Mouse (Mus musculus): Measurements from ENCODE around the gene G3bp1.

G3bp1 gene

GRCm38 (mm10) chr11:55455166-55455565 lies 14.3 kb upstream of the G3bp1 start:
- no peaks in the 10 kb centered on the region for H3K27me3 ChIP-seq (ENCODE audit: control insufficient read depth, insufficient read depth, low read length, poor library complexity, severe bottlenecking)
- DNase-seq (ENCODE audit: low read depth, low spot score) = no peak
- peaks cover 4% of the 10 kb centered on the region; the same call in 1 of the 2 replicates for H3K36me3 ChIP-seq (ENCODE audit: control insufficient read depth, insufficient read depth, low read length, poor library complexity, severe bottlenecking)

DNA sequence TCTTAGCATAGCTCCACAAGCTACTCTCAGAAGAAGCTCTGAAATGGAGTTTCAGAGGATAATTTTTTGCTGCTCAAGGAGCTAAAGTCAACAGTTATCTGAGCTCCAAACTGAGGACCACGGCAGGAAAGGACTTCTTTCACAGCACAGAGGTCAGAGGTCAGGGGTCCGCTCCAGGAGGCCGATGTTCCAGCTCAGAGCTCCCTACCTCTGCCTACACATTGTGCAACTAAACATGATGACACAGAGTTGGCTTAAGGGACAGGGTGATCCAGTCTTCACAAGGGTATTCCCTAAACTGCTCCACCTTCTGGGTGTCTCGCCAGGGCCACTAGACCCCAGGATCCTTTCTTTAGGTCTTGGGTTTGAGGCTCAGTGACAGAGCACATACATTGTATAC lies 11.0 kb upstream of the G3bp1 start:
- no peaks in the 10 kb centered on the region for H3K27me3 ChIP-seq (ENCODE audit: control insufficient read depth, insufficient read depth, low read length, poor library complexity, severe bottlenecking)
- peaks cover 2% of the 10 kb centered on the region; the same call in 1 of the 2 replicates for H3K36me3 ChIP-seq (ENCODE audit: control insufficient read depth, insufficient read depth, low read length, poor library complexity, severe bottlenecking)
- no peak for DNase-seq (ENCODE audit: low read depth, low spot score)

DNA sequence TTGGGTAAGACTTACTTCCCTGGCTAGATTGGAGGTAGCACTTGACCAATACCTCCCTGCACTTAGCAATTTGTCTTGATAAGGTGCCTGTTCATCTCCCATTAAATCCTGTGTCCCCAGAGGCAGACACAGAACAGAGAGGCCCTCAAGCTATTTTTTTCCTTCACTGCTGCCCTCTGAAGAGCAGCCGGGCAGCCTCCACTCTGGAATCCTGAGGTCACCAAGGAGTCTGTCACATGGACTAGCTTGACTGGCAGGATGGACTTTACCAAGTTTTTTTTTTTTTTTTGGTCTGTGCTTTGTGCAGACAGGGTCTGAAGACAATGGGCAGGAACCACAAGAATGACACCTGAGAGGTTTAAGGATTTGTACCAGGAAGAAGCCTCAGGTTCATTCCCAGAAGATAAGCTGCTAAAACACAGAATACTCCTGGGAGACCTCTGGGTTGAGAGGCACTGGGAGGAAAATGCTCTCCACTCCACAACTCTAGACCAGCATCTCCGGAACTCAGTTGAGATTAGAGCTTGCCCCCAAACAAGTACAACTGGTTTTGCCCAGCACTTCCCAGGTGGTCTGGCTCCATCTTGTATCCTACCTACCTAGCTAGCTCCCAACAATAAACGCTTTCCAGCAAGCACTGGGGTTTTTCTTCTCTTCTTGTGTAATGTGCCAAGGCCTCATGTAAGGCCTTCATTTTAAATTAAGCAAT lies 9.5 kb upstream of the G3bp1 start:
- H3K36me3 ChIP-seq (ENCODE audit: control insufficient read depth, insufficient read depth, low read length, poor library complexity, severe bottlenecking) = no peaks in the 10 kb centered on the region
- no peak for DNase-seq (ENCODE audit: low read depth, low spot score)
- H3K27me3 ChIP-seq (ENCODE audit: control insufficient read depth, insufficient read depth, low read length, poor library complexity, severe bottlenecking) = no peaks in the 10 kb centered on the region

- Histone ChIP-seq H3K36me3 (ENCODE audit: control insufficient read depth, insufficient read depth, low read length, poor library complexity, severe bottlenecking) (no peaks in the 10 kb centered on the region), H3K27me3 (ENCODE audit: control insufficient read depth, insufficient read depth, low read length, poor library complexity, severe bottlenecking) (no peaks in the 10 kb centered on the region)
- DNase-seq (ENCODE audit: low read depth, low spot score) = no peak
Observed at GRCm38 (mm10) chr11:55460559-55461018, 8.9 kb upstream of the G3bp1 start.

DNA sequence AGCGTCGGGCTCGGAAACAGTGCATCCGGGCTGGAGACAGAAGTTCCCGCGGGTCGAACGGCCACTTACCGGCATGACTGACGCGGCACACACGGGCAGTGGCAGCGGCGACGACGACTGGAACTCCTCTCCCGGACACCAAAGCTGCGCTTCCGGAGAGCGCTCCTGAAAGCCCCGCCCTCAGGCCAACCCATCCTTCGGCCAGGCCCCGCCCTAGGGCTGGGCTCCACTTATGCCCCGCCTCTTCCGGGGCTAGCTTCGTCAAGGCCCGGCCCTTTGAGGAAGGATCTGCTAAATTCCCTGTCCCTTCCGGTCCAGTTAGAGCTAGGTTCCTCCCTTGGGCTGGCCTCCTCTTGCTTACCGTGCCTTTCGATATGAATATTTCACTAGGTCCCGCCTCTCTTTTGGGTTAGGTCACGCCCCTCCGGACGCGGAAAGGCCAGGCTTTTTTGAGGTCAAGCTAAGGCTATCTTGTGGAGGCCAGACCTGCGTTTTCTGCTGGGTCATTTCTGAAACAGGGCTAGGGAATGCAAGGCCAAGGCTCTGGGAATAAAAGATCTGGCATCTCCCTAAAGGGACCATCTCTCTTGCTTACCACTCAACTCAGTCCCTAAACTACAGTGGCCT lies 8.4 kb upstream of the G3bp1 start, which contains the start of gene Atox1:
Gene Atox1 (minus strand): TSS at position 221 of the 627 bp plus-strand sequence.
- DNase-seq (ENCODE audit: low read depth, low spot score) = peak; percentile 95
- Histone ChIP-seq H3K36me3 (ENCODE audit: control insufficient read depth, insufficient read depth, low read length, poor library complexity, severe bottlenecking) (no peaks in the 10 kb centered on the region), H3K27me3 (ENCODE audit: control insufficient read depth, insufficient read depth, low read length, poor library complexity, severe bottlenecking) (no peaks in the 10 kb centered on the region)

- DNase-seq (ENCODE audit: low read depth, low spot score) = no peak
- Histone ChIP-seq H3K36me3 (ENCODE audit: control insufficient read depth, insufficient read depth, low read length, poor library complexity, severe bottlenecking) (no peaks in the 10 kb centered on the region), H3K27me3 (ENCODE audit: control insufficient read depth, insufficient read depth, low read length, poor library complexity, severe bottlenecking) (no peaks in the 10 kb centered on the region)
Observed at GRCm38 (mm10) chr11:55462149-55462548, 7.3 kb upstream of the G3bp1 start.

DNA sequence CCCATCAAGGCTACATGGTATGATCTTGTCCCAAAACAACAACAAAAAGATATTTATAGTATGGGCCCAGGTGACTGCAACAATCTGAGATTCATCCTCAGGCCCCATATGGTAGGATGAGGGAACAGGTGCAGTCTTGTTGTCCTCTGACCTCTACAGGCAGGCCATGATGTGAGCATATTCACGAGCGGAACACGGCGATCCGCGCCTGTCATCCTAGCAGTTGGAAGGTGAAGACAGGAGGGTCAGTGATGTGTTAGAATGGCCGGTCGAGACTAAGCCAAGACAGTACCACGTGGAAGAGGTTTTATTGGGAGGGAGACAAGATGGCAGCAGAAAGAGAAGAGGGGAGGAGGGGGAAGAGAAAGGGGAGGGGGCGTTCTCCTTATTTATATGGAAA lies 4.8 kb upstream of the G3bp1 start:
- no peaks in the 10 kb centered on the region for H3K27me3 ChIP-seq (ENCODE audit: control insufficient read depth, insufficient read depth, low read length, poor library complexity, severe bottlenecking)
- H3K36me3 ChIP-seq (ENCODE audit: control insufficient read depth, insufficient read depth, low read length, poor library complexity, severe bottlenecking) = no peaks in the 10 kb centered on the region
- no peak for DNase-seq (ENCODE audit: low read depth, low spot score)

DNA sequence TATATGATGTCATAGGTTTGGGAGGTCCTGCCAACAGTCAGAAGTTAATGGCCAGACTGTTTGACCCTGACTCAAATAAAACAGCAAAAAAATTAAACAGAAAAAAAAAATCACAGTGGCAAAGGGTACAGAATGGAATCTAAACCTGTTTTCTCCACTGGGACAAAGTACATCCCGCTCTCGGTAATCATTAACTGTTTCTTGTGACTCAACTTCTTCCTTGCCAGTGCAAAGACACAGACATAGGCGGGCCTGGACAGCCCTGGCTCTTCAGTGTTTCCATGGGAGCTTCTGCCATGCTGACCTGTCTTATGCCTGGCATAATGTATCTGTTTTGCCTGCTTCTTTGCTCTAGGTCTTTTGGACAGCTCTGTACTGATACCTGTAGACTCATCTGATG lies 4.3 kb upstream of the G3bp1 start:
- Histone ChIP-seq H3K27me3 (ENCODE audit: control insufficient read depth, insufficient read depth, low read length, poor library complexity, severe bottlenecking) (no peaks in the 10 kb centered on the region), H3K36me3 (ENCODE audit: control insufficient read depth, insufficient read depth, low read length, poor library complexity, severe bottlenecking) (no peaks in the 10 kb centered on the region)
- no peak for DNase-seq (ENCODE audit: low read depth, low spot score)

GRCm38 (mm10) chr11:55468012-55468411 lies 1.5 kb upstream of the G3bp1 start:
- Histone ChIP-seq H3K27me3 (ENCODE audit: control insufficient read depth, insufficient read depth, low read length, poor library complexity, severe bottlenecking) (no peaks in the 10 kb centered on the region), H3K36me3 (ENCODE audit: control insufficient read depth, insufficient read depth, low read length, poor library complexity, severe bottlenecking) (no peaks in the 10 kb centered on the region)
- no peak for DNase-seq (ENCODE audit: low read depth, low spot score)

DNA sequence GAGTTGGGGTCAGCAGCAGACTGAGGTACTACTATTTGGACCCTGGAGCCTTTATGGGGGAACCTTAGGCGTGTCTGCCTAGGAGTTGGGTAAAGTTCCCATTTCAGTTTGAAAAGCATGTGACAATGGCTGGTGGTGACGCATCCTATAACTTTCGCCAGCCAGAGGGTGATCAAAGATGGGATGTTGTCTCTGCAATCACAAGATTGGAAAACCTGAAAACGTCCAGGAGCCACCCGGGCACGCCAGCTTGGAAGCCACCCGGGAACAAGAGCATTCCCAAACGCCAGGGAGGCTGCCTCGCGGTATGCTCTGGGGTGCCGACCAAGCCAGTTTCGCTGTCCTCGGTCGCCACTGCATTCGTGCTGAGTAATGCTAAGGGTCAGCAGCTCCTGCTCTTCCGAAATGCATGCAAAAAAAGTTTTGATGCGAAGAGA lies 856 bp upstream of the G3bp1 start:
- Histone ChIP-seq H3K27me3 (ENCODE audit: control insufficient read depth, insufficient read depth, low read length, poor library complexity, severe bottlenecking) (no peaks in the 10 kb centered on the region), H3K36me3 (ENCODE audit: control insufficient read depth, insufficient read depth, low read length, poor library complexity, severe bottlenecking) (no peaks in the 10 kb centered on the region)
- DNase-seq (ENCODE audit: low read depth, low spot score) = no peak

DNA sequence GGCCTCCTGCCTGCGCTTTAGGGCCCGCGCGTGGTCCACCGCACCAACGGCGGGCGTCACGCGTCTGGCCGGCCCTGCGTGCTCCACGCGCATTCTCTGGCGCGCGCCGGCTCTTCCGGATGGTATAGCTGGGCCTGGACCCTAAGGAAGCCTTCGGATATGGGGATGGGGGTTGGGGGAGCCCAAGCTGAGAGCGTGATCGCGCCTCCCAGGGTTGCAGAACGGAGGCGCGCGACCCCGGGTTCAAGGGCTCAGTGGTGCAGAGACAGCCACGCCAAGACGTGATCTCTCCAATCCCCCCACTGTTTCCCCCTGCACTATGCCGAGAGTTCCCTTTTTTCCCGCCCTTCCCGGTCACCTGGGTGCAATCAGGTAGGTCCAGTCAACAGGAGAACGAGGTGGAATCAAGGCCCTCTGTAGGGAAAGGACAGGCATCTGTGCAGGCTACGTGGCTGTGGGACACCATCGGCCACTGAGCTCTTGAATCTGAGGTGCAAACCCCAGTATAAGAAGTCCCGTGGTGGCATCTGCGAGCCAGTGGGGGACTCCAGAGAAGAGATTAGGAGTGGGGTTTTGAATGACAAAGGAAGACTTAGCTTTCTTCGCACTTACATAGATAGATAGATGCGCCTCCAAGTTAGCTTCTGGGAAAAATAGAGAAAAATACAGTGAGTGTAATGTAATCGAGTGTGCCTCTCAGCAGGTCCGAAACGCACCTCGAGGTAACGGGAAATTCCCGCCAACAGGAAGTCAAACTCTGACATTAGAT lies 622 bp downstream of the G3bp1 start:
- Histone ChIP-seq H3K27me3 (ENCODE audit: control insufficient read depth, insufficient read depth, low read length, poor library complexity, severe bottlenecking) (no peaks in the 10 kb centered on the region), H3K36me3 (ENCODE audit: control insufficient read depth, insufficient read depth, low read length, poor library complexity, severe bottlenecking) (no peaks in the 10 kb centered on the region)
- peak; percentile 58 for DNase-seq (ENCODE audit: low read depth, low spot score)

DNA sequence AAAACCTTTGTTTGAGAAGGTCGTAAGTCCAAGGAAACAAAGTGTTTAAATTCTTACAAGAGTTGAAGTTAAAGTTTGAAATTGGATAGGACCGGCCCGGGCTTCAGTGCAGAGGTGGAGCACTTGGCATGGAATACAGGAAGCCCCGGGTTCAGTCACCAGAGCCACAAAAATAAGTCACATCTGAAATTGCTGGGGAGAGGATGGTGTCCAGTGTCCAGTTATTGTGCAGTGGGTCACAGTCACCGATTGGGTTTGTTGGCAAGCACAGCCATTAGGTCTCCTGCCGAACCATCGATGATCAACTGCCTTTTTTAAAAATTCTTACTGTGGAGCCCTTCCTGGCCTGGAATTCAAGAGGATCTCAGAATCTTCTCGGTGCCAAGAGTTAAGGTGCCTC lies 1.3 kb downstream of the G3bp1 start:
- DNase-seq (ENCODE audit: low read depth, low spot score) = no peak
- Histone ChIP-seq H3K27me3 (ENCODE audit: control insufficient read depth, insufficient read depth, low read length, poor library complexity, severe bottlenecking) (no peaks in the 10 kb centered on the region), H3K36me3 (ENCODE audit: control insufficient read depth, insufficient read depth, low read length, poor library complexity, severe bottlenecking) (no peaks in the 10 kb centered on the region)

DNA sequence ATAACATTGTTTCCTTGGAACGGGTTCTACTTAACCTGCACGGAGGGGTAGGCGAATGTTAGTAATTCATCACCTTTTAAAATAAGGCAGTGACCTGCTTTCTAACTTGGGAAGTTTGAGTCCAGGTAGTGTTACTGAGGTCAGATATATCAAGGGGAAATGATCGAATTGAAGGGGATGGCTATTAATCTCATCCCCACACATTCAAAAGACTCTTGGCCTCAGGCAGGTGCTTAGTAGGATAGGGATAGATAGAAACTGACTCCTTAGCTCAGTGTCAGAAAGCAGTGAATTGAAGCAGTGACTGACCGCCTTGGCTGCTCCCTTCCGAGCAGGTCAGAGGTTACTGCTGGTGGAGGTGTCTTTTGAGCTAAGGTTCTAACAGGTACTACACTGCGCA lies 2.0 kb downstream of the G3bp1 start:
- no peaks in the 10 kb centered on the region for H3K27me3 ChIP-seq (ENCODE audit: control insufficient read depth, insufficient read depth, low read length, poor library complexity, severe bottlenecking)
- no peaks in the 10 kb centered on the region for H3K36me3 ChIP-seq (ENCODE audit: control insufficient read depth, insufficient read depth, low read length, poor library complexity, severe bottlenecking)
- no peak for DNase-seq (ENCODE audit: low read depth, low spot score)

DNA sequence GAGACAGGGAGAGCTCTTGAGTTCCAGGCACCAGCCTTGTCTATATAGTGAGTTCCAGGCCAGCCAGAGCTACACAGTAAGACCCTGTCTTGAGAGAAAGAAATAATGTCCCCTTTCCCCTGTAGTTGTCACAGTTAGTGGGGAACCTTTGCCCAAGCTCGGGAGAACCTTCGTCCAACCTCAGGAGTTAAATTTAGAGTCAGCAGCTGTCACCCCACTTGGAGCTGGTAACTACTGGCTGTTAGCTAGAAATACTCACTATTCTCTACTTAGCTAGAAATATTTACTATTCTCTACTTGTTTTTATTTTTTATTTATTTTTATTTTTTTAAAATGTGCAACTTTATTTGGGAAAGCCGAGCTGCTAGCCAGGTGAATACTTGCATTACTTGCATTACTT lies 3.7 kb downstream of the G3bp1 start:
- Histone ChIP-seq H3K27me3 (ENCODE audit: control insufficient read depth, insufficient read depth, low read length, poor library complexity, severe bottlenecking) (no peaks in the 10 kb centered on the region), H3K36me3 (ENCODE audit: control insufficient read depth, insufficient read depth, low read length, poor library complexity, severe bottlenecking) (no peaks in the 10 kb centered on the region)
- no peak for DNase-seq (ENCODE audit: low read depth, low spot score)

- DNase-seq (ENCODE audit: low read depth, low spot score) = no peak
- H3K36me3 ChIP-seq (ENCODE audit: control insufficient read depth, insufficient read depth, low read length, poor library complexity, severe bottlenecking) = peaks cover 9% of the 10 kb centered on the region; the same call in 1 of the 2 replicates
- H3K27me3 ChIP-seq (ENCODE audit: control insufficient read depth, insufficient read depth, low read length, poor library complexity, severe bottlenecking) = no peaks in the 10 kb centered on the region
Observed at GRCm38 (mm10) chr11:55485443-55485842, 16.0 kb downstream of the G3bp1 start.
